Mouse (Mus musculus) megakaryocyte, embryonic 14.5 days (primary cell): ENCODE results near the gene Rrnad1. TPM values are rescaled to one million over a fixed set of nuclear protein-coding genes. Genes with fewer than 3 reads are reported as not detected.
A peak's percentile ranks its signal among the peaks of the same experiment; 100 is the strongest.

Experiments
- H3K27me3 ChIP-seq: replicated peaks from 2 replicates; pipeline ENCODE3; 2012; ENCODE audit warnings: inconsistent platforms
- H3K36me3 ChIP-seq: replicated peaks from 2 replicates; pipeline ENCODE3; 2012; ENCODE audit warnings: low read length, inconsistent platforms, mixed read lengths
- H3K4me1 ChIP-seq: 2 replicates; pipeline ENCODE4 v1.6.1; 2012; ENCODE audit warnings: inconsistent platforms
- H3K4me3 ChIP-seq: replicated peaks from 2 replicates; pipeline ENCODE3; 2012; ENCODE audit warnings: moderate library complexity, mild to moderate bottlenecking, inconsistent platforms
- H3K9me3 ChIP-seq: 2 replicates; pipeline ENCODE4 v1.6.1; 2012; ENCODE audit warnings: inconsistent platforms
- FLI1 ChIP-seq: IDR thresholded peaks from 2 replicates; pipeline ENCODE4 v1.6.1; 2012; ENCODE audit warnings: low read length, inconsistent platforms, mixed read lengths
- GATA1 ChIP-seq: IDR thresholded peaks from 3 replicates; pipeline ENCODE4 v1.6.1; 2012; ENCODE audit warnings: mixed read lengths, low read length, inconsistent platforms, borderline replicate concordance
- polyA plus RNA-seq: library from polyadenylated mRNA; stranded (reverse); fragments of >175 nt; gene quantifications from 2 replicates; pipeline ENCODE4 v1.2.3, GENCODE M21; 2012; ENCODE audit warnings: low replicate concordance; ENCODE audit not compliant: insufficient read depth

Gene Rrnad1
- polyA plus RNA-seq, 1 experiment = 13.9 TPM

DNA sequence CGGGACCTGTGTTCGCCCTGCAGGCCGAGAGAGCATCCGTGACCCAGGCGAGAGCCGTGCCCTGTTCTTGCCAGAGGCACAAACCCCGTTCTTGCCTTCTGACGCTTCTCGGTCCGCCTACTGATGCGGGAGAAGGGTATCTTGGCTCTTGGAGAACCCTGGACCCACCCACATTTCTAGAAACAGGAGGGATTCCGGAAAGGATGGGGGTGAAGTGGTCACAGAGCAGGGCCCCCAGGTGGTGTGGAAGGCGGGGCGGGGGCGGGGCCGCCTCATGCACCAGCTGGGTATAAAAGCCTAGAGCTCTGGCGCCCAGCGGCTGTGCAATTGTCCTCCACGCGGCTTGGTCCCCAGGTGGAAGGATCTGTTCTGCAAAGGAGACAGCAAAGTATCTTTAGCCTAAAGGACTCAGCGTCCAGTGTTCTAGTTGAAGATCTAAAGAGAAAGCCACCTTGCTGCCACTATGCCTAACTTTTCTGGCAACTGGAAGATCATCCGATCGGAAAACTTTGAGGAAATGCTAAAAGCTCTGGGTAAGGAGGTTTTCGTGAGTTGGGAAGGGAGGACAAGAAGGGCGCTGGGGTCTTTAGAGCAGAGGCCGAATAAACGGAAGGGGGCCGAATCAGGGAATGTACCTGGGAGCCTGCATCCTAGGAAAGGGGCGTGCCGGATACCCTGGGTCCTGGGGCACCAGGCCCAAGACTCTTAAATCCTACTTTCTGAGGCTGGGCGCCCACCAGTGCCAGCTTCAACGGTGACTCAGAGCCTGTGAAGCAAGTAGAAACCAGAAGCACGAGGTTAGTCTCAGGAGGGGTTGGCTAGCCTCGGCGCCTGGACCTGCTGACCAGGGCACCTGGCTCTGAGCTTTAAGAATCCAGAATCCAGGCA is 18.1 kb upstream of the Rrnad1 start, which contains the start of gene Crabp2:
TSS of gene Crabp2 (plus strand) at position 289 of the 888 bp plus-strand sequence.
- Histone ChIP-seq H3K36me3 (peaks cover 19% of the 10 kb centered on the region), H3K27me3 (peaks cover 87% of the 10 kb centered on the region), H3K9me3 (no peaks in the 10 kb centered on the region), H3K4me3 (peak within 1 kb of the TSS; percentile 85), H3K4me1 (peaks cover 62% of the 10 kb centered on the region)
- TF ChIP-seq FLI1 (no peak), GATA1 (no peak)

DNA sequence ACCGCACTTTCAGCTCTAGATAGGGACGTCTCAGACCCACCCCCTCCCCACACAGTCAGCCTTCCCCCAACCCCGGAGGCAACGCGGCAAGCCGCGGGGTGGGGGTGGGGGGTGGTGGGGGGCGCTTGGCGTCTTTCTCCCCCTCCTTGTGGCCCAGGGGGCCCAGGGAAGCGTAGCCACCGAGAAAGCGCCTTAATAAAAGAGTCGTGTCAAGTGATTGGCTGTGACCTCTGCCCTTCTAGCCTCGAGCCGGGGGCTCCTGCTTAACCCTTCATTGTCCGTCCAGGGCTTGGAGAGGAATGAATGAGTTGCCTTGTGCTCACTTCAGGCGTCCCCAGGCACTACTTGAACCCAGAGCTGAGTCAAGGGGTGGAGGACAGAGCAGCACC is 17.3 kb upstream of the Rrnad1 start:
- TF ChIP-seq FLI1 = no peak
- TF ChIP-seq GATA1 = no peak
- Histone ChIP-seq H3K4me3 (peak overlapping the region; percentile 70), H3K4me1 (peaks cover 60% of the 10 kb centered on the region), H3K9me3 (no peaks in the 10 kb centered on the region), H3K27me3 (peaks cover 79% of the 10 kb centered on the region), H3K36me3 (peaks cover 25% of the 10 kb centered on the region)

- Histone ChIP-seq H3K4me3 (peak overlapping the region; percentile 53), H3K27me3 (peaks cover 73% of the 10 kb centered on the region), H3K4me1 (peaks cover 54% of the 10 kb centered on the region), H3K36me3 (peaks cover 30% of the 10 kb centered on the region), H3K9me3 (no peaks in the 10 kb centered on the region)
- TF ChIP-seq GATA1 (no peak), FLI1 (no peak)
Measured at GRCm38 (mm10) chr3:87947056-87947810, 16.7 kb upstream of the Rrnad1 start.

- Histone ChIP-seq H3K4me1 (peaks cover 47% of the 10 kb centered on the region), H3K9me3 (no peaks in the 10 kb centered on the region), H3K27me3 (peaks cover 66% of the 10 kb centered on the region), H3K36me3 (peaks cover 38% of the 10 kb centered on the region), H3K4me3 (no peak overlapping the region)
- TF ChIP-seq GATA1 (no peak), FLI1 (no peak)
Measured at GRCm38 (mm10) chr3:87946541-87946860, 16.0 kb upstream of the Rrnad1 start.

DNA sequence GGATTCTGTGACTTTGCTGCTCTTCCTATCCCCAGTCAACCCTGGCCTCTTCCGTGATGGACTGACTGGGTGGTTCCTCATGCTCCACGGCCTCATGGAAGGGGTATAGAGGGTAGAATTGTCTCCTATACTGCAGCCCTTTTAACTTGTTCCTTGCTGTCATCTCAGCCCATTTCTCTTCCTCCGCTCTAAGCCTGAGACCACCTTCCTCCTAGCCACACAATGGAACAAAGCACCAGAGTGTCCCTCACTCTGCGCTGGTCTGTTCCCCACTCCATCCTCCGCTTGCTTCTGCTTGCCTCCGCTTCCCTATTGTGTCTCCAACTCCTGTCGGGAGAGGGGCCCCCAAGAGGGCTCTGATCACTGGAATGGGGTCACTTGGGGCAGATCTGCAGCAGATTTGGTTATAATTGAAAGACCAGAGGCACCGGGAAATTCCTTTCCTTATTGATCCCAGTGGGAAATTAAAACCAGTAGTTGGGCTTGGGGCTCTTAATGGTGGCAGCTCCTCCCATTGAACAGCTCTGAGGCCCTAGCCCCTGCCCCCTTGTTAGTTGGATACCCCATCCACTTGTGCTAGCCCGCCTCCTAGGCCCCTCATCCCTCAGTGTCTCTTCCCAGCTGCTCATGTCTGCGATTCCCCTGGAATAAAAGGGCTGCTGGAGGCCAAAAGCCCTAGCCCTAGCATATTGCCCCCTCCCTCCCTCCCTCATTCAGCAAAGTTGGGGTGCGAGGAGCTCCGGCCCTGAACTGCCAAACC is 15.4 kb upstream of the Rrnad1 start:
- peaks cover 43% of the 10 kb centered on the region for H3K36me3 ChIP-seq
- H3K27me3 ChIP-seq = peaks cover 61% of the 10 kb centered on the region

DNA sequence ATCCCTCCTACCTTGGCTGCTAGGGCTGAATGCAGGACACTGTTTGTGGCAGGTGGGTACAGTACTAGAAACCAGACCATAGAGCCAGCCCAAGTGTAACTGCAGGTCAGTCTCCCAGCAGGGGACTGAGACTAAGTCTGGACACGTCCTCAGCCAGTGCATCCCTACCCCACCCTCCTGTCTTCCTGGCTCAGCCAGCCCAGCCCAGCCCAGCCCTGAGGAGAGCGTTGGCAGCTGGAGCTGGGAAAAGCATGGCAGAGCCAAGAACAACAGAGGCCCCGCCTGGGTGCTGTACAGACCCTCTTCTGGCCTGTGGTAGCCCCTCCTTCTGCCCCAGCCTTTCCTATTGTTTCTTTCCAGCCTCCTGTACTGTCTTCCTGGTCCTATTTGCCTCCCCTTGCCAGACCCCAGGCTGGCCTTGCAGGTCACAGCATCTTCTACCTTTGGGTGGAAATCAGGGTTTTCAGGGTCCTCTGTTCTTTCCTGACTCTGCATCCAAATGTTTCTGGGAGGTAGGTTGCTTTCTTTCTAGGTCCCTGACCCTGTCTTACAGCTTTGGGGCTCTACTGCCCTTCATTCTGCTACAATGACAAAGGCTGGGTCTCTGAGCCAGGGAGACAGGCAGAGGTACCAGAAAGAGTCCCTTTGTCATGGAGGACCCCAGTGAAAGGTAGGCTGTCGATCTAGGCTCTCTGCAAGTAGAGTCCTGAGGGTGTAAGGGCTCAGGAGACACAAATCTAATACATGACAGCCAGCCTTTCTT is 14.5 kb upstream of the Rrnad1 start:
- TF ChIP-seq GATA1 (no peak), FLI1 (no peak)
- Histone ChIP-seq H3K27me3 (peaks cover 53% of the 10 kb centered on the region), H3K9me3 (no peaks in the 10 kb centered on the region), H3K4me3 (no peak overlapping the region), H3K36me3 (peaks cover 51% of the 10 kb centered on the region), H3K4me1 (peaks cover 43% of the 10 kb centered on the region)

More for the DNA sequence above, 15.4 kb upstream of the Rrnad1 start:
- Histone ChIP-seq H3K9me3 (no peaks in the 10 kb centered on the region), H3K4me1 (peaks cover 46% of the 10 kb centered on the region), H3K4me3 (no peak overlapping the region)
- TF ChIP-seq FLI1 (no peak), GATA1 (no peak)

DNA sequence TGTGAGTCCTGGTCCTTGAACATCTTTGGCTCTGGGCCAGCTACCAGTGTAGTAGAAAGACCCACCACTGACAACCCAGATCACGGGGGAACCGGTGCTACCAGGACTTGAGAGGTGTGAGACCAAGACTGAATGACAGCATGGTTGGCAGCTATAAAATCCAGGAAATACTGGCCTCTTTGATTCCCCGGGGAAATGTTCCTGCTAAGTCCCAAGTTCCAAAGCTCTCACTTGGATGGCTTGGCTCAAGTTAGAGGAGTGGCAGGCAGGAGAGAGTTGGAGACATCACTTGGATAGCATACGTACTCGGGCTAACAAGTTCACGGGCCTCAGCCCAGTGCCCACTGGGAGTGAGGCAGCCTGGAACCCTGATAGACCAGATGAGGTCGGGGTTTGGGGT is 13.1 kb upstream of the Rrnad1 start:
- Histone ChIP-seq H3K9me3 (no peaks in the 10 kb centered on the region), H3K4me1 (peaks cover 30% of the 10 kb centered on the region), H3K27me3 (peaks cover 38% of the 10 kb centered on the region), H3K36me3 (peaks cover 65% of the 10 kb centered on the region), H3K4me3 (no peak overlapping the region)
- TF ChIP-seq GATA1 = no peak
- no peak for TF ChIP-seq FLI1

GRCm38 (mm10) chr3:87942471-87942870 is 12.0 kb upstream of the Rrnad1 start:
- Histone ChIP-seq H3K4me3 (no peak overlapping the region), H3K4me1 (peaks cover 19% of the 10 kb centered on the region), H3K27me3 (peaks cover 27% of the 10 kb centered on the region), H3K36me3 (peaks cover 76% of the 10 kb centered on the region), H3K9me3 (no peaks in the 10 kb centered on the region)
- TF ChIP-seq GATA1 (no peak), FLI1 (no peak)

- Histone ChIP-seq H3K4me1 (peaks cover 9% of the 10 kb centered on the region), H3K27me3 (peaks cover 8% of the 10 kb centered on the region), H3K9me3 (no peaks in the 10 kb centered on the region), H3K36me3 (peaks cover 91% of the 10 kb centered on the region), H3K4me3 (no peak overlapping the region)
- TF ChIP-seq FLI1 (no peak), GATA1 (no peak)
Measured at GRCm38 (mm10) chr3:87940611-87941010, 10.1 kb upstream of the Rrnad1 start.
